Mouse (Mus musculus) midbrain, embryonic 11.5 days (tissue): ENCODE results near the gene Dhx40. TPM values are rescaled to one million over a fixed set of nuclear protein-coding genes. Genes with fewer than 3 reads are reported as not detected.

ENCODE experiments used
- ATAC-seq: fragments of 200-750 bp; cut with Nextera tagmentation; 2 replicates; pipeline ENCODE4 v1.8.0; 2017; ENCODE audit warnings: moderate TSS enrichment, moderate library complexity; ENCODE audit not compliant: low FRiP score
- DNase-seq: peaks from one replicate; pipeline ENCODE4 v3.0.0; 2015; ENCODE audit warnings: low spot score; ENCODE audit errors: missing footprints
- H3K27ac ChIP-seq: fragments of 300-500 bp; sonication (generic); 2 replicates; pipeline ENCODE4 v1.5.1; 2014; ENCODE audit warnings: low read depth, low read length
- H3K27me3 ChIP-seq: fragments of 300-500 bp; sonication (generic); 2 replicates; pipeline ENCODE4 v1.6.1; 2014; ENCODE audit warnings: mild to moderate bottlenecking, low read length, moderate library complexity, mixed read lengths; ENCODE audit not compliant: control insufficient read depth, insufficient read depth
- H3K36me3 ChIP-seq: fragments of 300-500 bp; sonication (generic); 2 replicates; pipeline ENCODE4 v1.6.1; 2014; ENCODE audit warnings: mild to moderate bottlenecking, low read length, moderate library complexity, mixed read lengths; ENCODE audit not compliant: control insufficient read depth, insufficient read depth
- H3K4me1 ChIP-seq: fragments of 300-500 bp; sonication (generic); 2 replicates; pipeline ENCODE4 v1.6.1; 2014; ENCODE audit warnings: low read length; ENCODE audit not compliant: control insufficient read depth, insufficient read depth
- H3K4me2 ChIP-seq: fragments of 300-500 bp; sonication (generic); 2 replicates; pipeline ENCODE4 v1.6.1; 2014; ENCODE audit warnings: mild to moderate bottlenecking, moderate library complexity
- H3K4me3 ChIP-seq: fragments of 300-500 bp; sonication (generic); 2 replicates; pipeline ENCODE4 v1.5.1; 2014; ENCODE audit warnings: low read depth, low read length
- H3K9ac ChIP-seq: fragments of 300-500 bp; sonication (generic); 2 replicates; pipeline ENCODE4 v1.6.1; 2014; ENCODE audit warnings: low read length
- H3K9me3 ChIP-seq: fragments of 300-500 bp; sonication (generic); 2 replicates; pipeline ENCODE4 v1.6.1; 2016; ENCODE audit warnings: low read length; ENCODE audit not compliant: control insufficient read depth
- WGBS: fragments of 180-500 bp; shearing (Covaris S2); extraction: QIAGEN DNeasy Blood & Tissue Kit; methylation state at CpG from one replicate; pipeline ENCODE4 v1.1.7; 2014; 5-methylcytosine and 5-hydroxymethylcytosine counted together
- polyA plus RNA-seq: library from polyadenylated mRNA; unstranded; fragments of >200 nt; fragmentation: Nextera tagmentation; extraction: Ambion mirVana; gene quantifications from 2 replicates; pipeline ENCODE4 v1.2.1, GENCODE M21; 2014

Dhx40 gene
- 55.0 and 57.8 TPM in 2 replicates for polyA plus RNA-seq

DNA sequence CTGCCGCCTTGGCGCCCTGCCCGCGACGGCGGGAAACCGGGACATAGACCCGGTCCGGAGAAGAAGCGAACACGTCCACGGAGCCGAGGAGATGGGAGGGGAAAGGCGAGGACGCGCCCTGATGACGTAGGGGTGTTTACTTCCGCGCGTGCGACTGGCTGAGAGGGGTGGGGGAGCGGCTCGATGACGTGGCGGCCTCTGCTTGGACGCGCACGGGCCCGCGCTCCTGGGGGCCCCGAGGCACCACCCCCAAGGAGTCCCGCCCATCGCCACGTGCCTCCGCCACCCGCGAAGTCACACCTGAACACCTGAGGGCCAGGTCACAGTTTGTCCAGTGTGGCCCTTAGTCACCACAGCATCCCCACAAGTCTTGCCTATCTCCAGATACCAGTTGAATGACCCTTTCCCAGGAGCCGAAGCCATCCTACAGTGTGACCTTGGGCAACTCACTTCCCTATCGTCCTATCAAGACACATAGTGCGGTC, at the start of gene Dhx40:
Dhx40 (minus strand) TSS at position 242 of the 485 bp plus-strand sequence.
- Histone ChIP-seq H3K4me3 (peak within 1 kb of the TSS; percentile 90), H3K9ac (peak within 1 kb of the TSS; percentile 81), H3K9me3 (no peaks in the 10 kb centered on the region), H3K36me3 (no peaks in the 10 kb centered on the region; the same call in 1 of the 2 replicates), H3K27me3 (no peaks in the 10 kb centered on the region), H3K4me1 (peaks cover 3% of the 10 kb centered on the region; the same call in 1 of the 2 replicates), H3K4me2 (peak within 1 kb of the TSS; percentile 59), H3K27ac (peak within 1 kb of the TSS; percentile 83)
- WGBS = 5% methylated on average over 39 of the region's 40 CpGs
- ATAC-seq (peak; percentile 93), DNase-seq (peak; percentile 99)

DNA sequence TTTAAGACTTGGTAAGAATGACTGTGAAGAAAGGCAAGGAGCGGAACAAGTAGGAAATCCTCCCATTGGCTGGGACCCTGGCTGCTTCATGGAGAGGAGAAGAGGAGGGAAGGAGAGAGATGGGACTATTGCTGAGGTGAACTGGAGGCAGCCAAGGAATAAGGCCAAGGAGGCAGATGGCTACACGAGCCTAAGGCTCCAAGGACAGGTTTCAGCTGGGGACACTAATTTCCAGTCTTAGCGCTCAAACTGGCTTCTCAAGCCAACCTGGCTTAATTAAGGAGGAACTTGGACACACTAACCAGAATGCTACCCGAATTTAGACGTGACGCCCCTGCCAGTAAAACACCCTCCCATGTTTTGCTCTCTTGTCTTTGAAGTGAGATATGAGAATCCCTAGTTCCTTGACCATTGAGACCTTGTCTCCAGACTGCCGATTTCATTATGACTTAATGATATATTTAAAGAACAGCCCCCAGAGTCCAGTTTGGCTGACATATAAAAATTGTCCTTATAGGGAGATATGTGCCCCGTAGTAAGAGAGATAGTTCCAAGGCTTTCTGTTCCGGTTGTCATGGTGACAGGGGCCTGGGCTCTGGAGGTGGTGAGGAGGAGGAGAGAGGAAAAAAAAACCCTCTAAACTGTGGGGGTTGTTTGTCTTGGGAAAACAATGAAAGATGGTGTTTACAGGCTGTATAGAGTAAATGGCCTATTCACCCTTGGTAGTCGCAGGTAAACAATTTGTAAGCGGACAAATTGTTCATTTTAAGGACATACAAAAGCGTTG, 48.3 kb upstream of the Dhx40 start:
- Histone ChIP-seq H3K9ac (no peak overlapping the region), H3K36me3 (no peaks in the 10 kb centered on the region), H3K4me2 (no peak overlapping the region), H3K9me3 (no peaks in the 10 kb centered on the region), H3K4me1 (no peaks in the 10 kb centered on the region), H3K27me3 (no peaks in the 10 kb centered on the region), H3K4me3 (no peak overlapping the region), H3K27ac (no peak overlapping the region)
- ATAC-seq (no peak), DNase-seq (no peak)
- WGBS = 75% methylated on average over 12 of the region's 12 CpGs

DNA sequence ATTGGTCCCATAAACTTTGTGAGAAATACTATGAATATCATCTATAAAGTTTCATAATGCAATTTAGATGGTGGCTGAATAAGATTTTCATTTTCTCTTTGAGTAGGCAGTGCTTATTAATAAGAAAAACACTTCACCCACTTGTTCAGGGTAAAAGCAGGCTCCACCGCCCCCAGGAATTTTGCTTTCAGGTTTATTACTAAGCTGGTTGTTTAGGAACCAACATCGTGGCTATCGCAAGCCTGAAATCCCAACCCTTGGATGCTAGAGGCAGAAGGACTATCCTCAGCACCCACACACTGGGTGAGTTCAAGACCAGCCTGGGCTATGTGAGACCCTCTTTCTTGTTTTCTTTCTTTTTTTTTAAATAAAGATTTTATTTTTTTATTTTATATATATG, 45.5 kb upstream of the Dhx40 start:
- Histone ChIP-seq H3K4me3 (no peak overlapping the region), H3K9me3 (no peaks in the 10 kb centered on the region), H3K27me3 (no peaks in the 10 kb centered on the region), H3K4me2 (no peak overlapping the region), H3K27ac (no peak overlapping the region; the same call in 1 of the 2 replicates), H3K36me3 (no peaks in the 10 kb centered on the region), H3K9ac (no peak overlapping the region), H3K4me1 (no peaks in the 10 kb centered on the region)
- WGBS = 85% methylated on average over 3 of the region's 3 CpGs
- ATAC-seq = no peak
- DNase-seq = no peak

DNA sequence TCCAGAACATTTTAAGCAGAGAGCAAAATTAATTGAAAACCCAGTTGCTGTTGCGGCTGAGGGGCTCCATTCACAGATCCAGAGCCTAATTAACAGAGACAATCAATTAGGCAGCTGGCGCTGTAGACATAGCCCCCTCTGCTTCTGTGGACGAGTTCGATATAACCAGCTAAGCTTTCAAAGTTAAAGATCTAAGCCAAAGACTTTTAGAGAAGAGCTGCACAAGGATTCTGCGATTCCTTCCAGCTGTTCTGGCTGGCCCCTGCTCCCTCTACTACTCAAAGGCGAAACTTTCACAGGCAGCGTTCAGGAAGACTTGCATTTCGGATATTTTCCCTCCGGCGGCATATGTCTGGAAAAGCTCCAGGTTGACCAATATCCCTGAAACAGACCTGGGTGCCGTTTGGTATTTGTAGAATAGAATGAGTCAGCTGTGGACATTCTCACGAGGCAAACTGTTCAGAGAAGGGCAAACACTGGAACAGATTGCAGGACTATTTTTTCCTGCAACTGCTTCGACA, 45.0 kb upstream of the Dhx40 start:
- DNase-seq (no peak), ATAC-seq (no peak)
- Histone ChIP-seq H3K4me2 (no peak overlapping the region), H3K27ac (no peak overlapping the region; the same call in 1 of the 2 replicates), H3K27me3 (no peaks in the 10 kb centered on the region), H3K4me3 (no peak overlapping the region), H3K9me3 (no peaks in the 10 kb centered on the region), H3K9ac (no peak overlapping the region), H3K36me3 (no peaks in the 10 kb centered on the region), H3K4me1 (no peaks in the 10 kb centered on the region)
- WGBS = 71% methylated on average over 13 of the region's 13 CpGs

DNA sequence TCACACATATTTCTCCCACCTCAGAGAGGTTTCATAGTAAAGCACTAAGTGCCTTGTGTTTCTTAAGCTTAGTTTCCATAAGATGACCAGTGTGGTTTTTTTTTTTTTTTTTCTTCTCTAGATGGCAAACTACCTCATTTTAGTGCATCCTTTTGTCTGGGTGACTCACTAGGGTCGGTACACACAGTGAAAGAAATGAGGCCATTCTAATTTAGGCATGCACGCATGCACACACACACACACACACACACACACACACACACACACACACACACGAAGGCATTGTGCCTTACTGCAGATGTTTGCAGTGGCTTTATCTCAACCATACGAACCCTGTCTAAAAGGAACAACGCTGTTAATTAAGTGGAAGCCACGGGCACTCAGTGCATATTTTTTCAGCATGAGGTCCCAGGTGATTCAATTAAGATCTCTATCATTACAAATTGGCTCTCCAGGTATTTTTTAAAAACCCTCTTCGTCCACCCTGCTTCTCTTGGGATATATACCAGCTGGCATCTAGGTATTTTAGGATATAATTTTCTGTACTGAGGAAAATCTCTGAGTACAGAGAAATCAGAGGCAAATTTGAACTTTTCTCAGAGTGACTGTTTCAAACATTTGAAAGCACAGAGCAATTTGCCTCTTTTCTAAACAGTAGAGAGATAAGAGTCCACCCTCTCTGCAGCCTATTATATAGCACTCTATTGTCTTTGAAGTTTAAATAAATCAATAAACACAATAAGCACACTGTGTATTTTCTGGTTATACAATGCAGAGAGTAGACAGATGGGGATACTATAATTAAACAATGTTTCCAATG, 44.4 kb upstream of the Dhx40 start:
- no peaks in the 10 kb centered on the region for H3K9me3 ChIP-seq
- WGBS = 51% methylated on average over 7 of the region's 7 CpGs
- no peak overlapping the region for H3K9ac ChIP-seq
- H3K4me3 ChIP-seq = no peak overlapping the region
- ATAC-seq (no peak), DNase-seq (no peak)
- H3K36me3 ChIP-seq = no peaks in the 10 kb centered on the region
- H3K4me1 ChIP-seq = no peaks in the 10 kb centered on the region
- no peak overlapping the region for H3K27ac ChIP-seq
- H3K27me3 ChIP-seq = no peaks in the 10 kb centered on the region
- H3K4me2 ChIP-seq = no peak overlapping the region

DNA sequence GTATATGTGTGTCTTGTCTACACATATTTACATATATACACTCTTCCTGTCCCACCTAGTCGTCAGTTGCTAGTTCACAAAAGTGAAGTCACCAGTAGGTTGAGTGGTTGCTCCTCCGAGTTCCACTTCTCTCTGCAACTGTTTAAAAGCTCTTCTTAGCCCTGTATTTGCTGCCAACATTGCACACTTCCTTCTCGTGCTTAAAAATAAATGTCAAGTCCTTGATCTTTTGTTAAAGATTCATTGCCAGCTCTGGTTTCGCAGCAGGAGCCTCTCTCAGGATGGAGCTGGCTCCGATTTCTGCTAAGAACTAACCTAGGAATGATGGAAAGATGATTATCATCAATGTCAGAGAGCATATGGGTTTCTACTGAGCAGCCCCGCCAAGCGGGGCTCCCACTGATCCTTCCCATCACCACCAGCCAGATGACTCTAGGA, 43.7 kb upstream of the Dhx40 start:
- no peak for ATAC-seq
- H3K4me1 ChIP-seq = no peaks in the 10 kb centered on the region
- no peak overlapping the region for H3K4me2 ChIP-seq
- H3K9me3 ChIP-seq = no peaks in the 10 kb centered on the region
- WGBS = 83% methylated on average over 7 of the region's 7 CpGs
- H3K27me3 ChIP-seq = no peaks in the 10 kb centered on the region
- DNase-seq = no peak
- no peak overlapping the region for H3K4me3 ChIP-seq
- no peak overlapping the region for H3K27ac ChIP-seq
- H3K9ac ChIP-seq = no peak overlapping the region
- H3K36me3 ChIP-seq = no peaks in the 10 kb centered on the region

DNA sequence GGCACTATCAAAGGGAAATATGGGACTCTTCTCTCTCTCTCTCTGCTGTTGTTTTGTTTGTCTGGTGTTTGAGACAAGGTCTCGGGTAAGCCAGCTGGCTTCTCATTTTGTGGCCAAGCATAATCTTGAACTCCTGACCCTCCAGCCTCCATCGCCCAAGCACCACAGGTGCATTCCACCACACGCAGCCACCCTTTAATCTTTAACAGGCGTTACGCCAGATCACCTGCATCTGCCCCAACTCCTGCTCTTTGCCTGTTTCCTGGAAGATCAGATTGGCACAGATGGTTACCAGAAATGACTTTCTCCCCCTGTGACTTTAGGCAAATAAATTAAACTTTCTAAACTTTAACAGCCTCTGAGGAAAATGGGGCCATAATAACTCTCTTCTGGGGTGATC, 36.3 kb upstream of the Dhx40 start:
- no peak for ATAC-seq
- 83% methylated on average over 5 of the region's 5 CpGs for WGBS
- Histone ChIP-seq H3K27ac (no peak overlapping the region), H3K4me2 (no peak overlapping the region), H3K9ac (no peak overlapping the region), H3K4me3 (no peak overlapping the region), H3K9me3 (no peaks in the 10 kb centered on the region), H3K27me3 (no peaks in the 10 kb centered on the region), H3K4me1 (peaks cover 19% of the 10 kb centered on the region), H3K36me3 (no peaks in the 10 kb centered on the region)
- DNase-seq = no peak

DNA sequence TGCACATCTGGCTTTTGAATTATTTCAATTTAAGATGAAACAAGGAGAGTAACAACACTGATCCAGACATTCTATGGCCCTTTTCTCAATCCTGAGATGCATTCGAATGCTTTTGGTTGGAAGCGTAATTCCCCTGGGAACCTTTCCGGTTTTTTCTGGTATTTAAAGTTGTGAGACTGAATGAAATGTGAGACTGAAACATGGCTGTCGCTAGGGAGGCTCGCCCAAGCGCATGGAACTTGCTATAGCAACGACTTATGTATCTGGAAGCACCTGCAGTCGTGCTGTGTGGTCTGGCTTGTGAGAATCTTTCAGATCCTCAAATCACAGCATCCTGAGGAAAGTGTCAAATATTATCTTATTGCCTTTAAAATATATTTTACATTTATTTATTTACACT, 33.7 kb upstream of the Dhx40 start:
- Histone ChIP-seq H3K9me3 (no peaks in the 10 kb centered on the region), H3K36me3 (no peaks in the 10 kb centered on the region), H3K9ac (no peak overlapping the region), H3K27me3 (no peaks in the 10 kb centered on the region), H3K4me1 (peaks cover 19% of the 10 kb centered on the region), H3K27ac (peak overlapping the region; percentile 75; the same call in 1 of the 2 replicates), H3K4me2 (no peak overlapping the region), H3K4me3 (no peak overlapping the region)
- ATAC-seq = no peak
- WGBS = 78% methylated on average over 8 of the region's 8 CpGs
- DNase-seq = no peak
